Comparison of ENCODE assay signal across 14 mouse cellular contexts in genomic region chr17:79835714-79836373, GRCm38 (mm10).
DNase-seq lines count a peak whose midpoint lies in the region; ATAC-seq and TF ChIP-seq lines count a peak whose summit lies in the region.
"Had no signal": no experiment of that assay in that cellular context is flagged by ENCODE, and none has a peak within 500 bp of the region (broad histone marks: within the 10 kb centered on the region; RNA-seq: fewer than 3 reads in every experiment).

No protein-coding gene starts in this region.

- intact Hi-C loops in heart, postnatal 25 days (cut with DNase I) = no loop called here

- H3K4me3 ChIP-seq in lung, postnatal 0 days (ENCODE audit: low read depth, low read length) = no peak overlapping the region
- H3K4me3 ChIP-seq: embryonic facial prominence, embryonic 15.5 days had no signal

- 33% methylated on average over 5 of the region's 5 CpGs for WGBS in lung, postnatal 0 days

- TF ChIP-seq CTCF in lung, postnatal 0 days (IDR thresholded peaks at IDR 0.05) = no peak

- no peaks in the 10 kb centered on the region for H3K36me3 ChIP-seq in lung, postnatal 0 days (ENCODE audit: insufficient read depth, low read length)
- H3K36me3 ChIP-seq: embryonic facial prominence, embryonic 15.5 days; G1E had no signal

- no peak overlapping the region for H3K9ac ChIP-seq in lung, postnatal 0 days (replicated peaks; ENCODE audit: low read depth)
- H3K9ac ChIP-seq: embryonic facial prominence, embryonic 15.5 days had no signal

- no peaks in the 10 kb centered on the region for H3K4me1 ChIP-seq in lung, postnatal 0 days (ENCODE audit: insufficient read depth, low read depth, low read length)
- H3K4me1 ChIP-seq: embryonic facial prominence, embryonic 15.5 days had no signal

- peak; percentile 86 for DNase-seq in heart, adult 11 months
- no peak for DNase-seq in heart, postnatal 25 days (ENCODE audit: low spot score)
- peak; percentile 15 for DNase-seq in lung, postnatal 0 days (ENCODE audit: low spot score)
- DNase-seq in lung, postnatal 4 days = no peak
- DNase-seq in fibroblast of lung, adult 2 months (ENCODE audit: low read depth) = peak; percentile 97
- DNase-seq in adrenal gland, postnatal 10 days = no peak
- no peak for DNase-seq in spleen, postnatal 10 days (ENCODE audit: low spot score in 2 of 2)
- DNase-seq: cerebellum, postnatal 10 days; layer of hippocampus, postnatal 36 days; lung, postnatal 36 days; spleen, adult 18-20 months had no signal

- no peaks in the 10 kb centered on the region for H3K27me3 ChIP-seq in lung, postnatal 0 days (replicated peaks; ENCODE audit: insufficient read depth, low read length)
- H3K27me3 ChIP-seq: embryonic facial prominence, embryonic 15.5 days had no signal

- no peak overlapping the region for H3K27ac ChIP-seq in lung, postnatal 0 days (ENCODE audit: low read length)
- H3K27ac ChIP-seq: embryonic facial prominence, embryonic 15.5 days had no signal

- no peak for TF ChIP-seq EP300 in lung, postnatal 0 days (IDR thresholded peaks at IDR 0.05)

- no peak overlapping the region for H3K4me2 ChIP-seq in lung, postnatal 0 days (replicated peaks; ENCODE audit: low read depth, low read length)
- H3K4me2 ChIP-seq: embryonic facial prominence, embryonic 15.5 days had no signal

- H3K9me3 ChIP-seq in lung, postnatal 0 days (ENCODE audit: low read length) = no peaks in the 10 kb centered on the region
- H3K9me3 ChIP-seq: embryonic facial prominence, embryonic 15.5 days; G1E had no signal

- ATAC-seq in lung, postnatal 0 days = no peak
- peak; percentile 37; the same call in 1 of the 2 replicates for ATAC-seq in megakaryocyte progenitor cell, adult 5-6 weeks (replicated peaks; ENCODE audit: poor library complexity)

Comparison
In these comparisons a context has a peak if more than half of its experiments do, and no peak if none do; other contexts are left out.
1. DNase-seq: peak in heart, adult 11 months (single experiment), lung, postnatal 0 days (single experiment) and fibroblast of lung, adult 2 months (single experiment); none in heart, postnatal 25 days (single experiment), lung, postnatal 4 days (0 of 2), adrenal gland, postnatal 10 days (single experiment) and spleen, postnatal 10 days (0 of 2).